Mouse (Mus musculus): Measurements from ENCODE around the gene Olfml2a. TPM values are rescaled to one million over a fixed set of nuclear protein-coding genes. Genes with fewer than 3 reads are reported as not detected.
"Not testable (repeated sequence)": the region's sequence is repeated elsewhere in the genome, so short reads cannot be mapped to it uniquely, and the experiment has no call there.

Olfml2a gene
- polyA plus RNA-seq, 1 experiment: 0.11 TPM

DNA sequence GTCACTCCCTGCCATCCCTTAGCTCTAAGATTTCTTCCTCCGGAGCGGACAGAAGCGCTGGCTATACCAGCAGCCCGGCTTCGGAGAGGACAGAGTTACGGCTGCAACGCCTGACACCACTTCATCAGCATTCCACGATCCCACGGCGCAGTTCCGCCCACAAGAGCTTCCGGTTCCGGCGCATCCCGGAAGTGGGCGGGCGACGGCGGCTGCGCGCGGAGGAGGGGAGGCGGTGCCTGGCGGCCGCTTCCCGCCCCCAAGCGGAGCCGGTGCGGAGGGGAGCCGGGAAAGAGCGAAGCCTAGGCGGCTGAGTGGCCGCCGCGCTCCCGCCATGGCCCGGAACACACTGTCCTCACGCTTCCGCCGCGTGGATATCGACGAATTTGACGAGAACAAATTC is 76.1 kb downstream of the Olfml2a start:
- H3K36me3 ChIP-seq (ENCODE audit: control insufficient read depth, insufficient read depth): peaks cover 17% of the 10 kb centered on the region
- H3K4me2 ChIP-seq (ENCODE audit: low read depth): peak overlapping the region; percentile 75
- TF ChIP-seq SRF (IDR thresholded peaks at IDR 0.05; ENCODE audit: control insufficient read depth, insufficient read length, low read depth) (peak; percentile 56), CEBPB (IDR thresholded peaks at IDR 0.05; ENCODE audit: insufficient read depth, poor library complexity, severe bottlenecking) (no peak), TCF3 (IDR thresholded peaks at IDR 0.05; ENCODE audit: insufficient read length, low read depth) (no peak), REST (IDR thresholded peaks at IDR 0.05; ENCODE audit: insufficient read depth, insufficient read length) (no peak), E2F4 (IDR thresholded peaks at IDR 0.05; ENCODE audit: insufficient read depth) (peak; percentile 46), MYOD1 (IDR thresholded peaks at IDR 0.05; ENCODE audit: control insufficient read depth in 1 of 3, insufficient read length in 2 of 3, low read depth in 2 of 3) (peak in 1 of 3 experiments; percentile 4), MYOG (IDR thresholded peaks at IDR 0.05; ENCODE audit: control insufficient read depth in 1 of 3, insufficient read depth in 1 of 3, insufficient read length in 2 of 3, low read depth in 2 of 3) (no peak), USF1 (IDR thresholded peaks at IDR 0.05; ENCODE audit: low read depth) (no peak), POLR2A (IDR thresholded peaks at IDR 0.05; ENCODE audit: insufficient read length, low read depth) (peak; percentile 87), MAX (IDR thresholded peaks at IDR 0.05; ENCODE audit: low read depth) (no peak), POLR2AphosphoS2 (IDR thresholded peaks at IDR 0.05; ENCODE audit: insufficient read length, low read depth) (peak; percentile 94), TCF12 (IDR thresholded peaks at IDR 0.05; ENCODE audit: insufficient read depth, poor library complexity, severe bottlenecking) (no peak)
- peaks cover 86% of the 10 kb centered on the region for H3K79me2 ChIP-seq (ENCODE audit: control insufficient read depth, insufficient read depth)
- no peaks in the 10 kb centered on the region for H3K27me3 ChIP-seq (ENCODE audit: control insufficient read depth, insufficient read depth, insufficient read length)
- H3K4me3 ChIP-seq: peak overlapping the region; percentile 85
- peak overlapping the region; percentile 63 for H3ac ChIP-seq (ENCODE audit: control insufficient read depth, insufficient read length)

DNA sequence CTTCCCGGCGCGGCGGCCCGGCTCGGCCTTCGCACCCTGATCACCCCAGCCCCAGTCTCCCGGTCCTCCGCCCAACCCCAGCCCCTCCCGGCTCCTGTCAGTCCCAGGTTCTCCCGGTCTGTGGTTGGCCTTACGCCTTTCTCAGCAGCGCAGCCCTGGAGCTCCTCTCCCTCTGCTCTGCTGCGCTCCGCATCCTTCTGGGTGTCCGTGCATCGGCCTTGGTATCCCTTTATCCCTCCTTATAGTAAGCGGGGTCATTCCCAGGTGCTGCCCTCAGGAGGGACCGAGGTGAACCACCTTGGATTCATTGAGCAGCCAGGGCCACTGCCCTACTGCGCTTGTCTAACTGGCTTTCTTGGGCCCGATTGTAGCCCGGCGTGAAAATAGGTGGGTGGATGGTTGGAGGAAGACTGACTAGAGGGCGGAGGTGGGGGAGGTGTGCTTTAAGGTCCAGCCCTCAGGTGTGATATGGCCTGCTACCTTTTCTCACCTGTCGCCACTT is 76.6 kb downstream of the Olfml2a start:
- Histone ChIP-seq H3ac (ENCODE audit: control insufficient read depth, insufficient read length) (peak overlapping the region; percentile 63), H3K4me2 (ENCODE audit: low read depth) (peak overlapping the region; percentile 98), H3K4me3 (peak overlapping the region; percentile 85), H3K27me3 (ENCODE audit: control insufficient read depth, insufficient read depth, insufficient read length) (no peaks in the 10 kb centered on the region), H3K36me3 (ENCODE audit: control insufficient read depth, insufficient read depth) (peaks cover 18% of the 10 kb centered on the region), H3K79me2 (ENCODE audit: control insufficient read depth, insufficient read depth) (peaks cover 85% of the 10 kb centered on the region)
- TF ChIP-seq E2F4 (IDR thresholded peaks at IDR 0.05; ENCODE audit: insufficient read depth) (no peak), POLR2AphosphoS2 (IDR thresholded peaks at IDR 0.05; ENCODE audit: insufficient read length, low read depth) (peak; percentile 21)

DNA sequence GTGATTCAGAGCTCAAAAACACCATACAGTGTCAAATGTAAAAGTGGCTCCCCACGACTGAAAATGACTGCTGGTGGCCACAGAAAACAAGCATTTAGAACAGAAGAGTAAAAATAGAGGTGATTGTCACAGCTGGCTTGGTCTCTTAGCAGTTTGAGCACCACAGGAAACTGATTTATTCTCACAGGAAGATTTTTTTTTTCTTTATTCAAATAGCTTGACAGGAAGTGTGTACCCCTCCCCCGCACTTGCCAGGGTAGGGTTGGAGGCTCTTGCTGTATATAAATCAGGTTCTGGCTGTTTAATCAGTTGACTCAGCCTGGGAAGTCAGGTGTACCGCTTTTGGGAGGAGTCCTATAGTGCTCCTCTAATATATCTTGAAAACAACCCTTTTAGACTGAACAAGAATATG is 77.2 kb downstream of the Olfml2a start:
- H3K27me3 ChIP-seq (ENCODE audit: control insufficient read depth, insufficient read depth, insufficient read length): no peaks in the 10 kb centered on the region
- H3K4me3 ChIP-seq: peak overlapping the region; percentile 85
- TF ChIP-seq CEBPB (IDR thresholded peaks at IDR 0.05; ENCODE audit: insufficient read depth, poor library complexity, severe bottlenecking): no peak
- peak overlapping the region; percentile 63 for H3ac ChIP-seq (ENCODE audit: control insufficient read depth, insufficient read length)
- peaks cover 79% of the 10 kb centered on the region for H3K79me2 ChIP-seq (ENCODE audit: control insufficient read depth, insufficient read depth)
- peak overlapping the region; percentile 98 for H3K4me2 ChIP-seq (ENCODE audit: low read depth)
- H3K36me3 ChIP-seq (ENCODE audit: control insufficient read depth, insufficient read depth): peaks cover 20% of the 10 kb centered on the region

DNA sequence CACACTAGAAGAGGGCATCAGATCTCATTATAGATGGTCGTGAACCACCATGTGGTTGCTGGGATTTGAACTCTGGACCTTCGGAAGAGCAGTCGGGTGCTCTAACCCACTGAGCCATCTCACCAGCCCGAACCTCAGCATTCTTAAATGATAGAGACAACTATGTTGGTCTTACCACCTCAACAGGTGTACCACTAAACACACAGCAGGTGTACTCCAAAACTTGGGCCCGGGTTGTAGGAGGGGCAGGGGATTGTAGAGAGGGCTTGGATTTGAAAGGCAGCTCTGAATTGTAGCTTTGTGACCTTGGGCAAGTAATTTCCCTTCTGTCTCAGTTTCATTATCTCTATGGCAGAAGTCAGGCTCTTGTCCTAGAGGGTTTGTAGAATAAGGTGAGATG is 78.4 kb downstream of the Olfml2a start:
- peak overlapping the region; percentile 55 for H3K4me2 ChIP-seq (ENCODE audit: low read depth)
- H3K27me3 ChIP-seq (ENCODE audit: control insufficient read depth, insufficient read depth, insufficient read length); H3ac ChIP-seq (ENCODE audit: control insufficient read depth, insufficient read length): not testable (repeated sequence)
- H3K79me2 ChIP-seq (ENCODE audit: control insufficient read depth, insufficient read depth): peaks cover 71% of the 10 kb centered on the region
- H3K4me3 ChIP-seq: peak overlapping the region; percentile 85
- peaks cover 31% of the 10 kb centered on the region for H3K36me3 ChIP-seq (ENCODE audit: control insufficient read depth, insufficient read depth)

DNA sequence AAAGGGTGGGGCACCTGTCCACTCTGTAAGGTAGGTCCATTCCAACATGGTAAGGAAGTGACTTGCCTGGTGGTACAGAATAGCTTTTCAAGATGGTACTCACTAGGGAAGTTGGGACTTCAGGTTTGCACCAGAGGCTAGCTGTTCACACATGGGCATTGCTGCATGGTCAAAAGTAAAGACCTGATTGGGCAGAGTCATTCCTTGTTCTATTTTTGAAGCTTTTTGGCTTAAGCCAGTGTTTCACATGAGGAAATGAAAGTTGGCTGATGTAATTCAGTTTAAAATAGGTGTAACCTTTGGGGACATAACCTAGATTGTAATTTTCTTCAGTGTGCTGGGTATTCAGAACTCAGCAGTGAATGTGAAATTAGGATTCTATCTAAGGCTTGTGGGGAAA is 79.5 kb downstream of the Olfml2a start:
- H3K4me2 ChIP-seq (ENCODE audit: low read depth): peak overlapping the region; percentile 55
- H3K4me3 ChIP-seq: no peak overlapping the region
- H3K27me3 ChIP-seq (ENCODE audit: control insufficient read depth, insufficient read depth, insufficient read length): no peaks in the 10 kb centered on the region
- no peak overlapping the region for H3ac ChIP-seq (ENCODE audit: control insufficient read depth, insufficient read length)
- H3K36me3 ChIP-seq (ENCODE audit: control insufficient read depth, insufficient read depth): peaks cover 43% of the 10 kb centered on the region
- TF ChIP-seq TCF12 (IDR thresholded peaks at IDR 0.05; ENCODE audit: insufficient read depth, poor library complexity, severe bottlenecking) (no peak), POLR2AphosphoS2 (IDR thresholded peaks at IDR 0.05; ENCODE audit: insufficient read length, low read depth) (peak; percentile 33), MAX (IDR thresholded peaks at IDR 0.05; ENCODE audit: low read depth) (no peak), USF1 (IDR thresholded peaks at IDR 0.05; ENCODE audit: low read depth) (no peak), POLR2A (IDR thresholded peaks at IDR 0.05; ENCODE audit: insufficient read length, low read depth) (peak; percentile 14), SRF (IDR thresholded peaks at IDR 0.05; ENCODE audit: control insufficient read depth, insufficient read length, low read depth) (no peak), CEBPB (IDR thresholded peaks at IDR 0.05; ENCODE audit: insufficient read depth, poor library complexity, severe bottlenecking) (peak; percentile 75), MYOD1 (IDR thresholded peaks at IDR 0.05; ENCODE audit: control insufficient read depth in 1 of 3, insufficient read length in 2 of 3, low read depth in 2 of 3) (no peak), MYOG (IDR thresholded peaks at IDR 0.05; ENCODE audit: control insufficient read depth in 1 of 3, insufficient read depth in 1 of 3, insufficient read length in 2 of 3, low read depth in 2 of 3) (no peak), REST (IDR thresholded peaks at IDR 0.05; ENCODE audit: insufficient read depth, insufficient read length) (no peak), TCF3 (IDR thresholded peaks at IDR 0.05; ENCODE audit: insufficient read length, low read depth) (no peak), E2F4 (IDR thresholded peaks at IDR 0.05; ENCODE audit: insufficient read depth) (no peak)
- H3K79me2 ChIP-seq (ENCODE audit: control insufficient read depth, insufficient read depth): peaks cover 59% of the 10 kb centered on the region

DNA sequence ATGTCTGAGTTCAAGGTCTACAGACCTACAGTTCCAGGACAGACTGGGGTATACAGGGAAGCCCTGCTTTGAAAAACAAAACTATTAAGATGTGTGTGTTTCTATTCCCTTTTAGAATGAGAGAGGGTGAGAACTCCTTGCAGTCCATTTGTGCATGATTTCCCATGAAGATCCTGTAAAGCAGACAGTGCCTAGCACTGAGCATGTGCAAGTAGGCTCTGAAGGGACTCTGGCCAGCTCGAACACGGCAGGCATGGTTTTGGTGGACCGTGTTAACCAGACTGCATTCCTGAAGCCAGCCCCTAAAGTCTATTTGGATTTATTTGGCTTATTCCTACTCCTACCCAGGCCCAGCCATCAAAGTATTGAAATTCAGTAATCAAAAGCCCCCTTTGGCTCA is 80.2 kb downstream of the Olfml2a start:
- H3K27me3 ChIP-seq (ENCODE audit: control insufficient read depth, insufficient read depth, insufficient read length): no peaks in the 10 kb centered on the region
- H3K4me3 ChIP-seq: no peak overlapping the region
- peaks cover 47% of the 10 kb centered on the region for H3K36me3 ChIP-seq (ENCODE audit: control insufficient read depth, insufficient read depth)
- H3ac ChIP-seq (ENCODE audit: control insufficient read depth, insufficient read length): no peak overlapping the region
- peak overlapping the region; percentile 55 for H3K4me2 ChIP-seq (ENCODE audit: low read depth)
- peaks cover 53% of the 10 kb centered on the region for H3K79me2 ChIP-seq (ENCODE audit: control insufficient read depth, insufficient read depth)
- TF ChIP-seq POLR2AphosphoS2 (IDR thresholded peaks at IDR 0.05; ENCODE audit: insufficient read length, low read depth) (peak; percentile 25), MAX (IDR thresholded peaks at IDR 0.05; ENCODE audit: low read depth) (no peak), TCF12 (IDR thresholded peaks at IDR 0.05; ENCODE audit: insufficient read depth, poor library complexity, severe bottlenecking) (no peak)
